ENCODE assay signal across 10 mouse cellular contexts in genomic region chrX:53716323-53717182, GRCm38 (mm10). TPM values are rescaled to one million over a fixed set of nuclear protein-coding genes. Genes with fewer than 3 reads are reported as not detected.
DNase-seq lines count a peak whose midpoint lies in the region; ATAC-seq and TF ChIP-seq lines count a peak whose summit lies in the region.
"Had no signal": no experiment of that assay in that cellular context is flagged by ENCODE, and none has a peak within 500 bp of the region (broad histone marks: within the 10 kb centered on the region; RNA-seq: fewer than 3 reads in every experiment).

No protein-coding gene starts in this region.

- peak overlapping the region; percentile 43 for H3K4me2 ChIP-seq in hindbrain, embryonic 11.5 days (replicated peaks; ENCODE audit: low read depth, low read length)
- peak overlapping the region; percentile 56 for H3K4me2 ChIP-seq in lung, embryonic 14.5 days

- peak overlapping the region; percentile 62; the same call in 1 of the 2 replicates for H3K9ac ChIP-seq in ES-E14 (ENCODE audit: insufficient read depth, low read depth, low read length, poor library complexity, severe bottlenecking)
- no peak overlapping the region for H3K9ac ChIP-seq in hindbrain, embryonic 11.5 days (ENCODE audit: low read depth, low read length)
- no peak overlapping the region for H3K9ac ChIP-seq in lung, embryonic 14.5 days

- H3K36me3 ChIP-seq in ES-E14 (ENCODE audit: control insufficient read depth, insufficient read depth, low read length, poor library complexity, severe bottlenecking): no peaks in the 10 kb centered on the region
- no peaks in the 10 kb centered on the region for H3K36me3 ChIP-seq in hindbrain, embryonic 11.5 days (ENCODE audit: control insufficient read depth, insufficient read depth, low read length)
- H3K36me3 ChIP-seq in lung, embryonic 14.5 days (ENCODE audit: insufficient read depth): no peaks in the 10 kb centered on the region

- no peaks in the 10 kb centered on the region; a peak in 1 of 4 replicates for H3K4me1 ChIP-seq in ES-E14 (ENCODE audit: control insufficient read depth in 2 of 2, insufficient read depth in 2 of 2, low read length in 2 of 2, poor library complexity in 1 of 2)
- no peaks in the 10 kb centered on the region for H3K4me1 ChIP-seq in hindbrain, embryonic 11.5 days (replicated peaks; ENCODE audit: control insufficient read depth, insufficient read depth, low read length)
- H3K4me1 ChIP-seq in lung, embryonic 14.5 days (ENCODE audit: insufficient read depth): no peaks in the 10 kb centered on the region

- H3K9me3 ChIP-seq in ES-E14 (ENCODE audit: control insufficient read depth, insufficient read depth, low read depth, low read length): no peaks in the 10 kb centered on the region
- H3K9me3 ChIP-seq in hindbrain, embryonic 11.5 days (ENCODE audit: control insufficient read depth, low read length): no peaks in the 10 kb centered on the region
- H3K9me3 ChIP-seq in lung, embryonic 14.5 days (ENCODE audit: low read depth, low read length): no peaks in the 10 kb centered on the region

- H3K27ac ChIP-seq in ES-E14 (ENCODE audit: insufficient read depth, low read depth, low read length, poor library complexity, severe bottlenecking): no peak overlapping the region
- no peak overlapping the region for H3K27ac ChIP-seq in hindbrain, embryonic 11.5 days (ENCODE audit: low read depth, low read length)
- no peak overlapping the region for H3K27ac ChIP-seq in lung, embryonic 14.5 days (ENCODE audit: low read depth)

- in situ Hi-C loops in ES-E14 (cut with MboI; ENCODE audit: low sequenced_read_pairs in 2 of 2, unreplicated experiment in 2 of 2): no loop called here

- H3K27me3 ChIP-seq in hindbrain, embryonic 11.5 days (ENCODE audit: control insufficient read depth, insufficient read depth, low read length): no peaks in the 10 kb centered on the region
- no peaks in the 10 kb centered on the region for H3K27me3 ChIP-seq in lung, embryonic 14.5 days (ENCODE audit: insufficient read depth, low read length)

- peak overlapping the region in 1 of 2 experiments; percentile 46; a peak in 2 of 4 replicates for H3K4me3 ChIP-seq in ES-E14 (ENCODE audit: insufficient read depth in 1 of 2, low read depth in 1 of 2, low read length in 2 of 2, poor library complexity in 1 of 2, severe bottlenecking in 1 of 2)
- H3K4me3 ChIP-seq in hindbrain, embryonic 11.5 days (ENCODE audit: low read depth, low read length): peak overlapping the region; percentile 16
- H3K4me3 ChIP-seq in lung, embryonic 14.5 days (ENCODE audit: low read depth, low read length): peak overlapping the region; percentile 24; the same call in 1 of the 2 replicates

- no peak for TF ChIP-seq CTCF in lung, embryonic 14.5 days (IDR thresholded peaks at IDR 0.05; ENCODE audit: low read depth)

- WGBS in hindbrain, embryonic 11.5 days: 10% methylated on average over 28 of the region's 49 CpGs
- WGBS in lung, embryonic 14.5 days: 21% methylated on average over 41 of the region's 49 CpGs

- peak; percentile 59 for DNase-seq in ES-E14 (ENCODE audit: low read depth, low spot score)
- DNase-seq in cerebellum, adult 8-10 months: peak; percentile 45
- DNase-seq in hindbrain, embryonic 11.5 days (ENCODE audit: low spot score): peak; percentile 60
- peak; percentile 9 for DNase-seq in layer of hippocampus, adult 9-10 months (ENCODE audit: low spot score)
- DNase-seq in lung, embryonic 14.5 days: peak; percentile 38
- DNase-seq in right cerebral cortex, adult 2 months (ENCODE audit: low spot score in 2 of 2): peak; percentile 29 to 54
- DNase-seq in spleen, adult 18-20 months: no peak

- ATAC-seq in frontal cortex, adult (ENCODE audit: low TSS enrichment): peak; percentile 92
- peak; percentile 88 for ATAC-seq in hindbrain, embryonic 11.5 days (ENCODE audit: low FRiP score)
- ATAC-seq in lung, embryonic 14.5 days (ENCODE audit: insufficient read depth): peak; percentile 73
- ATAC-seq: Patski had no signal

TF ChIP-seq in ES-E14, 5 proteins besides CTCF, POLR2A, EP300 and RAD21:
- TF ChIP-seq CHD2 (IDR thresholded peaks at IDR 0.05; ENCODE audit: low read depth, low read length): no peak
- no peak for TF ChIP-seq MAFK (IDR thresholded peaks at IDR 0.05; ENCODE audit: insufficient read depth, low read depth, low read length)
- TF ChIP-seq ZC3H11A (IDR thresholded peaks at IDR 0.05; ENCODE audit: borderline replicate concordance, low read depth, low read length): no peak

RNA-seq across cellular contexts. Expression of gene 4930502E18Rik, which starts 8.1 kb away (rescaled TPM):
- 2.2 and 4.4 TPM in 2 replicates for total RNA-seq in ES-E14 (2012; rRNA removed)
- 0.10 TPM in 1 of 2 replicates, not detected in the other for polyA plus RNA-seq in hindbrain, embryonic 11.5 days (2014; fragmentation: Nextera tagmentation; extraction: Ambion mirVana)
- 0.25 TPM in 1 of 2 replicates, not detected in the other for polyA plus RNA-seq in lung, embryonic 14.5 days (2014; fragmentation: Nextera tagmentation; extraction: Ambion mirVana)
- total RNA-seq: neutrophil, adult 5-6 weeks had no signal
- polyA plus RNA-seq: Patski had no signal

RNA-seq across cellular contexts. Expression of gene 1700013H16Rik, which starts 41.1 kb away (rescaled TPM):
- 0.26 and 10.1 TPM in 2 replicates for total RNA-seq in ES-E14 (2012; rRNA removed)
- not detected in 2 replicates for polyA plus RNA-seq in hindbrain, embryonic 11.5 days (2014; fragmentation: Nextera tagmentation; extraction: Ambion mirVana)
- polyA plus RNA-seq in lung, embryonic 14.5 days (2014; fragmentation: Nextera tagmentation; extraction: Ambion mirVana): not detected in 2 replicates
- total RNA-seq: neutrophil, adult 5-6 weeks had no signal
- polyA plus RNA-seq: Patski had no signal

RNA-seq across cellular contexts. Expression of gene Rtl8b, which starts 46.3 kb away (rescaled TPM):
- total RNA-seq in ES-E14 (2012; rRNA removed): 6.5 and 11.7 TPM in 2 replicates
- polyA plus RNA-seq in hindbrain, embryonic 11.5 days (2014; fragmentation: Nextera tagmentation; extraction: Ambion mirVana): 82.8 and 85.5 TPM in 2 replicates
- polyA plus RNA-seq in lung, embryonic 14.5 days (2014; fragmentation: Nextera tagmentation; extraction: Ambion mirVana): 65.6 and 72.5 TPM in 2 replicates

RNA-seq across cellular contexts. Expression of gene Zfp36l3, which starts 59.6 kb away (rescaled TPM):
- total RNA-seq in ES-E14 (2012; rRNA removed): 0.74 and 4.4 TPM in 2 replicates
- polyA plus RNA-seq in hindbrain, embryonic 11.5 days (2014; fragmentation: Nextera tagmentation; extraction: Ambion mirVana): not detected in 2 replicates
- polyA plus RNA-seq in lung, embryonic 14.5 days (2014; fragmentation: Nextera tagmentation; extraction: Ambion mirVana): not detected in 2 replicates
- total RNA-seq: neutrophil, adult 5-6 weeks had no signal
- polyA plus RNA-seq: Patski had no signal

Comparison
In these comparisons a context has a peak if more than half of its experiments do, and no peak if none do; other contexts are left out.
1. DNase-seq: peak in ES-E14 (single experiment), cerebellum, adult 8-10 months (single experiment), hindbrain, embryonic 11.5 days (single experiment), layer of hippocampus, adult 9-10 months (single experiment), lung, embryonic 14.5 days (single experiment) and right cerebral cortex, adult 2 months (2 of 2); none in spleen, adult 18-20 months (0 of 2).
2. Peak in every context shown above with its lines, with median percentiles within 50 percentile points of each other: ATAC-seq.